Mouse (Mus musculus): Measurements from ENCODE around the gene Rbbp4.

DNA sequence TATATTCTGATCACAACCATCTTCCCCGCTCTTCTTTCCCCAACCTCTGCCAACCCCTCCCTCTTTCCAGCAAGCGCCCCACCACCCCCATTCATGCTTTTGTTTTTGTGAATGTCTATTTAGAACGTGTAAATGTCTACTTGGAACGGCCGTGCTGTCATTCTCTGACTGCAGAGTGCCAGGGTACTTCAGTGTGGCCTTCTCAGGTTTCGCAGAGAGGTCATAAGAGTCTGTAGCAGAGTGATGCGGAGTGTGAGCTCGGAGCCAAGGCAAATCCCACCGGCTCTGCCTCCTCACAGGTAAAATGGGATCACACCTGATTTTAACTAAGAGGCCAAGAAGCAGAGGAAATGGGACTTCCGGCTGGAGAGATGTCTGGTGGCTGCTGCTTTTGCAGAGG is 36.0 kb downstream of the Rbbp4 start:
- TF ChIP-seq POLR2A (IDR thresholded peaks at IDR 0.05; ENCODE audit: borderline replicate concordance, extremely low read depth, low read depth, low read length) = no peak
- no peak for TF ChIP-seq CTCF (IDR thresholded peaks at IDR 0.05; ENCODE audit: insufficient read depth, low read length)

All from lung, adult 2 months (tissue).